Mouse (Mus musculus): ENCODE data around the gene Armcx4.
"Not testable (repeated sequence)": the region's sequence is repeated elsewhere in the genome, so short reads cannot be mapped to it uniquely, and the experiment has no call there.

Armcx4 gene

GRCm38 (mm10) chrX:134686267-134686666, at the start of gene Armcx4:
TSS of gene Armcx4 (plus strand) at chrX:134686519.
- in situ Hi-C loops (cut with MboI; ENCODE audit: low pct_unique_long_range_greater_than_20kb in 1 of 2, low sequenced_read_pairs in 2 of 2, unreplicated experiment in 1 of 2): no loop called here

- in situ Hi-C loops (cut with MboI; ENCODE audit: low pct_unique_long_range_greater_than_20kb in 1 of 2, low sequenced_read_pairs in 2 of 2, unreplicated experiment in 1 of 2): loop anchor here (25.0 kb wide), 1 partner anchor 271 kb away; no protein-coding TSS in a partner anchor
Measured at GRCm38 (mm10) chrX:134641000-134641760, 45.1 kb upstream of the Armcx4 start.

- in situ Hi-C loops (cut with MboI; ENCODE audit: low pct_unique_long_range_greater_than_20kb in 1 of 2, low sequenced_read_pairs in 2 of 2, unreplicated experiment in 1 of 2): loop anchor here (25.0 kb wide), 1 partner anchor 266 kb away; no protein-coding TSS in a partner anchor
Measured at GRCm38 (mm10) chrX:134646338-134646737, 40.0 kb upstream of the Armcx4 start.

GRCm38 (mm10) chrX:134647421-134647820, 38.9 kb upstream of the Armcx4 start:
- in situ Hi-C loops (cut with MboI; ENCODE audit: low pct_unique_long_range_greater_than_20kb in 1 of 2, low sequenced_read_pairs in 2 of 2, unreplicated experiment in 1 of 2): loop anchor here (25.0 kb wide), 1 partner anchor 265 kb away; no protein-coding TSS in a partner anchor

- in situ Hi-C loops (cut with MboI; ENCODE audit: low pct_unique_long_range_greater_than_20kb in 1 of 2, low sequenced_read_pairs in 2 of 2, unreplicated experiment in 1 of 2): loop anchor here (25.0 kb wide), 1 partner anchor 264 kb away; no protein-coding TSS in a partner anchor
Measured at GRCm38 (mm10) chrX:134648031-134648692, 38.2 kb upstream of the Armcx4 start.

GRCm38 (mm10) chrX:134652061-134652460, 34.3 kb upstream of the Armcx4 start:
- in situ Hi-C loops (cut with MboI; ENCODE audit: low pct_unique_long_range_greater_than_20kb in 1 of 2, low sequenced_read_pairs in 2 of 2, unreplicated experiment in 1 of 2): no loop called here

- in situ Hi-C loops (cut with MboI; ENCODE audit: low pct_unique_long_range_greater_than_20kb in 1 of 2, low sequenced_read_pairs in 2 of 2, unreplicated experiment in 1 of 2): no loop called here
Measured at GRCm38 (mm10) chrX:134661586-134661985, 24.7 kb upstream of the Armcx4 start.

GRCm38 (mm10) chrX:134675022-134675421, 11.3 kb upstream of the Armcx4 start:
- in situ Hi-C loops (cut with MboI; ENCODE audit: low pct_unique_long_range_greater_than_20kb in 1 of 2, low sequenced_read_pairs in 2 of 2, unreplicated experiment in 1 of 2): no loop called here

- in situ Hi-C loops (cut with MboI; ENCODE audit: low pct_unique_long_range_greater_than_20kb in 1 of 2, low sequenced_read_pairs in 2 of 2, unreplicated experiment in 1 of 2): no loop called here
Measured at GRCm38 (mm10) chrX:134675959-134676358, 10.4 kb upstream of the Armcx4 start.

GRCm38 (mm10) chrX:134684936-134685335, 1.4 kb upstream of the Armcx4 start:
- in situ Hi-C loops (cut with MboI; ENCODE audit: low pct_unique_long_range_greater_than_20kb in 1 of 2, low sequenced_read_pairs in 2 of 2, unreplicated experiment in 1 of 2): no loop called here

GRCm38 (mm10) chrX:134686739-134687171, 436 bp downstream of the Armcx4 start:
- in situ Hi-C loops (cut with MboI; ENCODE audit: low pct_unique_long_range_greater_than_20kb in 1 of 2, low sequenced_read_pairs in 2 of 2, unreplicated experiment in 1 of 2): no loop called here

- in situ Hi-C loops (cut with MboI; ENCODE audit: low pct_unique_long_range_greater_than_20kb in 1 of 2, low sequenced_read_pairs in 2 of 2, unreplicated experiment in 1 of 2): no loop called here
Measured at GRCm38 (mm10) chrX:134689676-134690075, 3.4 kb downstream of the Armcx4 start.

- in situ Hi-C loops (cut with MboI; ENCODE audit: low pct_unique_long_range_greater_than_20kb in 1 of 2, low sequenced_read_pairs in 2 of 2, unreplicated experiment in 1 of 2): no loop called here
Measured at GRCm38 (mm10) chrX:134690871-134691539, 4.7 kb downstream of the Armcx4 start.

- in situ Hi-C loops (cut with MboI; ENCODE audit: low pct_unique_long_range_greater_than_20kb in 1 of 2, low sequenced_read_pairs in 2 of 2, unreplicated experiment in 1 of 2): no loop called here
Measured at GRCm38 (mm10) chrX:134691540-134691935, 5.2 kb downstream of the Armcx4 start.

- in situ Hi-C loops (cut with MboI; ENCODE audit: low pct_unique_long_range_greater_than_20kb in 1 of 2, low sequenced_read_pairs in 2 of 2, unreplicated experiment in 1 of 2): no loop called here
Measured at GRCm38 (mm10) chrX:134716863-134717262, 30.5 kb downstream of the Armcx4 start.

- in situ Hi-C loops (cut with MboI; ENCODE audit: low pct_unique_long_range_greater_than_20kb in 1 of 2, low sequenced_read_pairs in 2 of 2, unreplicated experiment in 1 of 2): no loop called here
Measured at GRCm38 (mm10) chrX:134717752-134718308, 31.5 kb downstream of the Armcx4 start, which contains the start of gene Armcx1. TSS of gene Armcx1 (plus strand) at chrX:134717963.

- in situ Hi-C loops (cut with MboI; ENCODE audit: low pct_unique_long_range_greater_than_20kb in 1 of 2, low sequenced_read_pairs in 2 of 2, unreplicated experiment in 1 of 2): no loop called here
Measured at GRCm38 (mm10) chrX:134718524-134718923, 32.2 kb downstream of the Armcx4 start.

GRCm38 (mm10) chrX:134723762-134724161, 37.4 kb downstream of the Armcx4 start:
- in situ Hi-C loops (cut with MboI; ENCODE audit: low pct_unique_long_range_greater_than_20kb in 1 of 2, low sequenced_read_pairs in 2 of 2, unreplicated experiment in 1 of 2): not testable (repeated sequence)

- in situ Hi-C loops (cut with MboI; ENCODE audit: low pct_unique_long_range_greater_than_20kb in 1 of 2, low sequenced_read_pairs in 2 of 2, unreplicated experiment in 1 of 2): loop anchor here in 1 of 2 experiments (25.0 kb wide), 1 partner anchor 183 kb away; no protein-coding TSS in a partner anchor
Measured at GRCm38 (mm10) chrX:134729778-134730177, 43.5 kb downstream of the Armcx4 start.
